Mouse (Mus musculus) heart, adult 2 months (tissue): ENCODE measurements around the gene Nt5c3b. TPM values are rescaled to one million over a fixed set of nuclear protein-coding genes. Genes with fewer than 3 reads are reported as not detected.

Experiments
- DNase-seq, 2 experiments: peaks; one replicate each; pipeline ENCODE4 v3.0.0; 2021
- H3K27ac ChIP-seq: fragments of 200-600 bp; 2 replicates; pipeline ENCODE4 v1.8.1; 2022
- H3K27me3 ChIP-seq: fragments of 200-500 bp; 2 replicates; pipeline ENCODE4 v1.6.1; 2012; ENCODE audit warnings: mild to moderate bottlenecking, low read length, inconsistent platforms, mixed read lengths; ENCODE audit not compliant: control insufficient read depth, insufficient read depth
- H3K36me3 ChIP-seq: fragments of 200-500 bp; 2 replicates; pipeline ENCODE4 v1.6.1; 2012; ENCODE audit warnings: low read length, inconsistent platforms; ENCODE audit not compliant: control insufficient read depth, insufficient read depth
- H3K4me1 ChIP-seq: fragments of 200-500 bp; 2 replicates; pipeline ENCODE4 v1.6.1; 2011; ENCODE audit warnings: low read length; ENCODE audit not compliant: control insufficient read depth, insufficient read depth
- H3K4me3 ChIP-seq: fragments of 200-600 bp; 2 replicates; pipeline ENCODE4 v1.8.1; 2022
- H3K79me2 ChIP-seq: fragments of 200-500 bp; replicated peaks from 2 replicates; pipeline ENCODE4 v1.6.1; 2012; ENCODE audit warnings: mild to moderate bottlenecking, inconsistent platforms, low read length, moderate library complexity, mixed read lengths; ENCODE audit not compliant: control insufficient read depth, insufficient read depth
- H3K9ac ChIP-seq: fragments of 200-500 bp; 2 replicates; pipeline ENCODE4 v1.6.1; 2012; ENCODE audit warnings: low read depth, mild to moderate bottlenecking, control low read depth, inconsistent platforms, low read length, mixed read lengths
- CTCF ChIP-seq: fragments of 200-600 bp; IDR thresholded peaks from 2 replicates; pipeline ENCODE4 v1.8.1; 2022; ENCODE audit warnings: antibody characterized with exemption, mild to moderate bottlenecking, moderate library complexity
- EP300 ChIP-seq: fragments of 200-500 bp; IDR thresholded peaks from 2 replicates; pipeline ENCODE4 v1.6.1; 2011; ENCODE audit warnings: low read depth, low read length, control low read depth; ENCODE audit not compliant: insufficient read depth
- POLR2A ChIP-seq: fragments of 200-500 bp; IDR thresholded peaks from 2 replicates; pipeline ENCODE4 v1.6.1; 2011; ENCODE audit warnings: mild to moderate bottlenecking, low read depth, low read length, control low read depth; ENCODE audit not compliant: insufficient read depth
- WGBS: fragments of 180-500 bp; shearing (Covaris S2); methylation state at CpG from one replicate; pipeline ENCODE4 v1.1.7; 2018; 5-methylcytosine and 5-hydroxymethylcytosine counted together
- intact Hi-C: fragments of 180-260 bp; cut with DNase I; formaldehyde crosslinking; loops from one replicate; pipeline ENCODE4 v1.15.1; 2025
- polyA plus RNA-seq: library from polyadenylated mRNA; depleted of rRNA; stranded (reverse); fragments of >200 nt; gene quantifications from 2 replicates; pipeline ENCODE4 v1.2.3, GENCODE M21; 2012
- total RNA-seq, 2 experiments: library from RNA; stranded (reverse); gene quantifications; 2 replicates each; pipeline ENCODE4 v1.2.3; 2021

Gene Nt5c3b
- total and polyA plus RNA-seq, 3 experiments: 23.5 to 44.0 (median 24.1) TPM

- DNase-seq: peak; percentile 87 to 92
- intact Hi-C loops: loop anchor here (5.0 to 10.0 kb wide), 2 partner anchors 570 to 667 kb away; no protein-coding TSS in a partner anchor
- Histone ChIP-seq H3K79me2 (peaks cover 2% of the 10 kb centered on the region; the same call in 1 of the 2 replicates), H3K27ac (peak overlapping the region; percentile 98), H3K4me3 (peak overlapping the region; percentile 100), H3K4me1 (peaks cover 46% of the 10 kb centered on the region), H3K9ac (peak overlapping the region; percentile 95), H3K27me3 (no peaks in the 10 kb centered on the region), H3K36me3 (peaks cover 25% of the 10 kb centered on the region)
- WGBS: 1% methylated on average over 11 of the region's 11 CpGs
- no peak for TF ChIP-seq CTCF
- TF ChIP-seq EP300: peak; percentile 94
- TF ChIP-seq POLR2A: peak; percentile 40; the same call in 1 of the 2 replicates
Measured at GRCm38 (mm10) chr11:100395200-100395599, 46.4 kb downstream of the Nt5c3b start.

GRCm38 (mm10) chr11:100394353-100395074 is 47.1 kb downstream of the Nt5c3b start:
- Histone ChIP-seq H3K27ac (peak overlapping the region; percentile 98), H3K4me1 (peaks cover 46% of the 10 kb centered on the region), H3K27me3 (no peaks in the 10 kb centered on the region), H3K9ac (peak overlapping the region; percentile 95), H3K79me2 (peaks cover 2% of the 10 kb centered on the region; the same call in 1 of the 2 replicates), H3K4me3 (peak overlapping the region; percentile 100), H3K36me3 (peaks cover 27% of the 10 kb centered on the region)
- intact Hi-C loops: loop anchor here (5.0 to 10.0 kb wide), 2 partner anchors 570 to 668 kb away; no protein-coding TSS in a partner anchor
- no peak for TF ChIP-seq CTCF
- WGBS: 26% methylated on average over 5 of the region's 5 CpGs
- no peak for DNase-seq

- peak overlapping the region; percentile 98 for H3K27ac ChIP-seq
- H3K36me3 ChIP-seq: peaks cover 33% of the 10 kb centered on the region
- no peaks in the 10 kb centered on the region for H3K27me3 ChIP-seq
- peaks cover 49% of the 10 kb centered on the region for H3K4me1 ChIP-seq
- peak overlapping the region; percentile 13; the same call in 1 of the 2 replicates for H3K9ac ChIP-seq
- peak; percentile 64 to 67 for DNase-seq
- peak overlapping the region; percentile 100 for H3K4me3 ChIP-seq
- intact Hi-C loops: loop anchor here (10.0 kb wide), 1 partner anchor 571 kb away; no protein-coding TSS in a partner anchor
- no peak for TF ChIP-seq CTCF
- no peak for TF ChIP-seq EP300
- no peak for TF ChIP-seq POLR2A
- peaks cover 2% of the 10 kb centered on the region; the same call in 1 of the 2 replicates for H3K79me2 ChIP-seq
- WGBS: 22% methylated on average over 7 of the region's 7 CpGs
Measured at GRCm38 (mm10) chr11:100393733-100394132, 47.9 kb downstream of the Nt5c3b start.

- no peak overlapping the region for H3K9ac ChIP-seq
- peaks cover 33% of the 10 kb centered on the region for H3K36me3 ChIP-seq
- peaks cover 2% of the 10 kb centered on the region; the same call in 1 of the 2 replicates for H3K79me2 ChIP-seq
- H3K4me1 ChIP-seq: peaks cover 51% of the 10 kb centered on the region
- TF ChIP-seq POLR2A: no peak
- no peak for TF ChIP-seq CTCF
- TF ChIP-seq EP300: no peak
- H3K27ac ChIP-seq: peak overlapping the region; percentile 98
- H3K4me3 ChIP-seq: peak overlapping the region; percentile 100
- 24% methylated on average over 5 of the region's 5 CpGs for WGBS
- intact Hi-C loops: loop anchor here (10.0 kb wide), 1 partner anchor 572 kb away; no protein-coding TSS in a partner anchor
- DNase-seq: no peak
- no peaks in the 10 kb centered on the region for H3K27me3 ChIP-seq
Measured at GRCm38 (mm10) chr11:100392958-100393357, 48.6 kb downstream of the Nt5c3b start.

GRCm38 (mm10) chr11:100391884-100392345 is 49.7 kb downstream of the Nt5c3b start:
- TF ChIP-seq CTCF: no peak
- no peak for TF ChIP-seq POLR2A
- TF ChIP-seq EP300: no peak
- H3K36me3 ChIP-seq: peaks cover 39% of the 10 kb centered on the region
- 67% methylated on average over 7 of the region's 7 CpGs for WGBS
- 0 out of 2 replicates have a peak overlapping the region, but pooled peaks have one; percentile 11 for H3K4me3 ChIP-seq
- H3K9ac ChIP-seq: no peak overlapping the region
- H3K4me1 ChIP-seq: peaks cover 60% of the 10 kb centered on the region
- DNase-seq: no peak
- peak overlapping the region; percentile 98 for H3K27ac ChIP-seq
- intact Hi-C loops: loop anchor here (10.0 kb wide), 1 partner anchor 573 kb away; no protein-coding TSS in a partner anchor
- H3K27me3 ChIP-seq: no peaks in the 10 kb centered on the region
- H3K79me2 ChIP-seq: peaks cover 7% of the 10 kb centered on the region
